Mouse (Mus musculus): ENCODE data around the gene 1810010H24Rik. TPM values are rescaled to one million over a fixed set of nuclear protein-coding genes. Genes with fewer than 3 reads are reported as not detected.
"Not testable (repeated sequence)": the region's sequence is repeated elsewhere in the genome, so short reads cannot be mapped to it uniquely, and the experiment has no call there.

Gene 1810010H24Rik
- total RNA-seq, 2 experiments from 2014 or later = 2.5 TPM; not detected in 1

DNA sequence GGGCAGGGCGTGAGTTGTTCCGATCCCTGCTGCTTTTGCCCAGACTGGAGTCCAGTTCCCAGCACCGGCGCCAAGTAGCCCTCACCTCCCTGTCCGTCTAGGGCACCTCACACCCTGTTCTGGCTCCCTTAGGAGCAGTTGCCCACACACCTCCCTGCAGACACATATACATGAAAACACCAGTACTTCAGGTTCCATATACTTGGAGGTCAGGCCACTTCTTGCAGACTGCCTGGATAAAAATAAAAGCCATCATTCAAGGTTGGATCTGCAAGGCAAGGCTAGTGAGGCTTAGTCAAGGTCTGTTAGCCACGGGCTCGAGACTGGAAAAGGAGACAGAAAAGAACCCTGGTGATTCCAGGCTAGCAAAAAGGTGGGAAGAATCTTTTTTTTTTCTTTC, 6.2 kb downstream of the 1810010H24Rik start:
- ATAC-seq (replicated peaks; ENCODE audit: low FRiP score, poor library complexity, severe bottlenecking) = no peak

DNA sequence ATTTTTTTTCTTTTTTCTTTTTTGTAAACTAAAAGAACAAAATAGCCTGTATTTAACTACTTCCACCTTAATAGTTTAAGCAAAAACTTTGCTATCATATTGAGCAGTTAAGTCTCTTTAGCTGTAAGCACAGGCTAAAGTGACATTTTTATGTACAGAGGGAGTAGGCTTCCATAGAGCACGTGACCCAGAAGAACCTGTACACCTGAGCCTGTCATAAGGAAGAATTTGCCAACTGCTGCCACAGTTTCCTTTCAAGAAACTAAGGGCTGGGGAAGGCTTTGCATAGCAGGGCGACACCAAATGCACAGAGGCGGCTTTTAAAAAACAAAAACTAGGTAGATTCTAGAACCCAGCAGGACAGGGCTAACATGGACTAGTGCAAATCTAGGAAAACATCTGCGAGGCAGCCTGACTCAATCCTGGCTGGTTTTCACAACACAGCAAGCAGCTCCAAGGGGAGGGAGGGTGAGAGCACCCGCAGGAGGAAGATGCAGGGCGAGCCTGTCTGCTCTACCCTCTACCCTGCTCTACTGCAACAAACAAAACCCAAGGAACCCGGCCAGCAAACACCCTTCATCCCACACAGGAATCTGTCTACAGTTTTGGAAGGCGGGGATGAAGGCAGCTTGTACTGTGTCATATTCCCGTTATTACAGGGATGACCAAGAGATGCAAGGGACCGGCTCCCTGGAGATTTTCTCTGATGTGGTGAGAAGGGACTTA, 8.8 kb downstream of the 1810010H24Rik start:
- ATAC-seq (replicated peaks; ENCODE audit: low FRiP score, poor library complexity, severe bottlenecking) = no peak

DNA sequence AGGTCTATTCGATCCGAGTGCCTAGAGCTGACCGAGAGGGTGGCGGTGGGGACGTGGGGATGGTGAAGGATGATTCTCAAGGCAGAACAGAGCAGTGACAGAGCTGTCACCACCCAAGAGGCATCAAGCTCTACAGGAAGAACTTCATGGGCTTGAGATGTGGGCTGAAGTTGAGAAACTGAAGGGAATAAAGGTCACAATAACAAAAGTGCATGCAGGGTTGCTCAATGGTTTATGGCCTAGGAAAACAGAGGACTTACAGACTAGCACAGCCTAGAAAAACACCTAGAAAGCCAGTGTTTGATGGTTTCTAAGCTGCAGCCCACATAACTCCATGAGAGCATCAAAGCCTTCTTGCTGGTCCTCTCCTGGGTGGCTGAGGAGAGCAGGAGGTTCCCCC, 13.9 kb downstream of the 1810010H24Rik start:
- ATAC-seq (replicated peaks; ENCODE audit: low FRiP score, poor library complexity, severe bottlenecking) = no peak

DNA sequence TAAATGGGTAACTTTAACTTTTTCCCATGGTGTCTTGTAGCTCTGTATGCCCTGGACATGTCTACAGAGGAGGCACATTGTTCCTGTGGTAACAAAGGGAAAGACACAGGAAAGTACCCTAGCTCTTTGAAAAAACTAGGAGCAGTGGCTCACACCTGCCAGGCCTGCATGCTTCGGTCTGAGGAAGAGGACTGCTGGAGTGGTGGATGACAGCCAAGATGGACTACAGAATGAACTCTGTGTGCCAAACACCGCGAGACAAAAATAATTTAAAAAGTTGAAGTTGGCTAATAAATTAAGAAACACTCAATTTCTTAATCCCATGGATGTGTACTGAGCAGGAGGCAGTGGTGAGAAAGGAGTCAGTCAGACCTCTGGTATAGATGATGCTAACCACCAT, 15.9 kb downstream of the 1810010H24Rik start:
- ATAC-seq (replicated peaks; ENCODE audit: low FRiP score, poor library complexity, severe bottlenecking) = no peak

DNA sequence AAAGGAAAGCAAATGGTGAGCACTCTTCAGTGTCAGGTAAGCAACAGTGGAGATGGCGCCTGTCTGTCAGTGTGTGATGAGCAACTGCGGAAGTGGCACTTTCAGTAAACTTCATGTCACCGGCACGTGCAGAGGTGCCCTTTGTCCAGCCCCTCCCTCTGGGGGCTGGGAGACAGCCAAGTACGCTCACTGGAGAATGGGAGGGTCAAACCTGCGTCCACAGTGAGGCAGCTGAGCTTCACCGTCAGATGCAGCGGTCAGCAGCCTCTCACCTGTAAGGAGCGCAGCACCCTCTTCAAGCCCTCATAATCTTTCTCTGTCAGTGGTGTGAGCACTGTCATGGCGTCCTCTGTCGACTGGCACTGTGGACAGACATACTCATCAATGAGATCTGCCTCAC, 17.9 kb downstream of the 1810010H24Rik start:
- no peak for ATAC-seq (replicated peaks; ENCODE audit: low FRiP score, poor library complexity, severe bottlenecking)

DNA sequence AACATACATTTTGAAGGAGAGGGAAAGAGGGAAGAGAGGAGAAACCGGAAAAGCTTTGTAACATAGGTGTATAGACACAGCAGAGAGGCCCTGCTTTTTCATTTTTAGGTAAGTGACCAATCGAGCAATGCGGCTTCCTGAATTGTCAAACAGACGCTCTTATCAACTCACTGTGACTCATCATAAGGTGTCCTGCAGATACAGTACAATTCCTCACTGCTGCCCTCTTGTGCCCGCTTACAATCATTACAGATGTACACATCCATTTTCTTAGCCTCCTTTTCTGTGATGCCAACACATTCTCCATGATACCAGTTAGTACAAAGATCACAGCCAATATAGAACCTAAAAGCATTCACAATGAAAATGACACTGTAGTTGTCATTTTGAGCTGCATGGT, 18.8 kb downstream of the 1810010H24Rik start:
- peak; percentile 93 for ATAC-seq (replicated peaks; ENCODE audit: low FRiP score, poor library complexity, severe bottlenecking)

DNA sequence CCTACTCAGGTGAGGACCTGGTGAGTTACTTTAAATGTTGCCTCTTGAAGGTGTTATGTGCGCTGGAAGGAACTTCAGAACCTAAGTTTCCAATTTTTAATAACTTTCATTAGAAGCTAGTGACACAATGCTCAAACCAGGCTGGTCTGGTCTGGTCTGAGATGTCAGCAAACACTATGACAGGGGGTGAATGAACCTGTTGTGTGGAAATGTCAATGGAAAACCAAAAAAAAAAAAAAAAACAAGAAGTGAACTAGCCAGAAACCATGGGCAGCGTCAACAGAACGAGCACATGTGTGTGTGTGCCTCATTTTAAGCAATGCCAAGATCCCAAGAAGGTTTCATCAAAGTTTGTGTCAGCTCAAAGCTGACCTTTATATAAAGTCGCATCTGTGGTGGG, 20.1 kb downstream of the 1810010H24Rik start:
- ATAC-seq (replicated peaks; ENCODE audit: low FRiP score, poor library complexity, severe bottlenecking) = no peak

GRCm38 (mm10) chr11:107046766-107047620, 21.5 kb downstream of the 1810010H24Rik start:
- ATAC-seq (replicated peaks; ENCODE audit: low FRiP score, poor library complexity, severe bottlenecking) = no peak

GRCm38 (mm10) chr11:107054870-107055269, 29.4 kb downstream of the 1810010H24Rik start:
- no peak for ATAC-seq (replicated peaks; ENCODE audit: low FRiP score, poor library complexity, severe bottlenecking)

DNA sequence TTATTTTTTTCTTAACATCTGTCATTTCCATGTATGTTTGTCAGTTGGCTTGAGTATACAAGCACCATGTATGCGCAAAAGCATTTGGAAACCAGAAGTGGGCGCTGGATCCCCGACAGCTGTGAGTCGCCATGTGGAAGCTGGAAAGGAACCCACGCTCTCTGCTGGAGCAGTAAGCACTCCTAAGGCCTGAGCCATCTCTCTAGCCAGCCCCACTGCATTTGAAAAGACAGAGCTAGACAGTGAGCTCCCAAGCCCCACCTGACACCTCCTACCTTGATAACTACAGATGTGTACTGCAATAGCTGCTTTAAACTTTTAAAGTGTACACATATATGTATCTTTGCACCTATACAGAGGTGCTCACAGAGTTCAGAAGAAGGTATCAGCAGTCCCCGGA, 31.9 kb downstream of the 1810010H24Rik start:
- ATAC-seq (replicated peaks; ENCODE audit: low FRiP score, poor library complexity, severe bottlenecking) = no peak

DNA sequence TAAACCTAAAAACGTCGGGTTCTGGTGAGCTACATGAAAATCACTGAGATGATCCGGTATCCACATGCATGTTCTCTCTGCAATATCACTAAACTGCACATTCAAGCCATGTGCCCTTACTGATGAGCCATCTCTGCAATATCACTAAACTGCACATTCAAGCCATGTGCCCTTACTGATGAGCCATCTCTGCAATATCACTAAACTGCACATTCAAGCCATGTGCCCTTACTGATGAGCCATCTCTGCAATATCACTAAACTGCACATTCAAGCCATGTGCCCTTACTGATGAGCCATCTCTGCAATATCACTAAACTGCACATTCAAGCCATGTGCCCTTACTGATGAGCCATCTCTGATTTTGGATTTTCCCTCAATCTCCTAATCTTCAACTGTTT, 34.2 kb downstream of the 1810010H24Rik start:
- not testable (repeated sequence) for ATAC-seq (replicated peaks; ENCODE audit: low FRiP score, poor library complexity, severe bottlenecking)

DNA sequence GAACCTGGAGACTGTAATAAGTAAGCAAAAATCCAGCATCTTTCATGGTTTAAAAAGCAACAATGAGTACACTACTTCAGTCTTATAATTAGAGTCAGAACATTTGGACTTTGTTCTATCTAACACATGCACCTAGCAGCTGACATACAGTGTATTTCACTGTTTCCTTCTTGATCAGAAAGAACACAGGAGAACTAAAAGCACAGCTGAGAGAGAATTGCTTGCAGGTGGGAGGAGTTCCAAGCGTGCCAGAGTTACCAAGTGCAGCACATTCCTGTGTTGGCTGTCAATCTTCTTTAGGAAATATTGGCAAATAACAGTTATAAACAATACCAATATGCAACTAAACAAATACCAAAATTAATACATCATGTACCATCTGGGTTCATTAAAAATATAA, 35.5 kb downstream of the 1810010H24Rik start:
- no peak for ATAC-seq (replicated peaks; ENCODE audit: low FRiP score, poor library complexity, severe bottlenecking)

- no peak for ATAC-seq (replicated peaks; ENCODE audit: low FRiP score, poor library complexity, severe bottlenecking)
Measured at GRCm38 (mm10) chr11:107063067-107063466, 37.6 kb downstream of the 1810010H24Rik start.

GRCm38 (mm10) chr11:107064590-107064989, 39.1 kb downstream of the 1810010H24Rik start:
- no peak for ATAC-seq (replicated peaks; ENCODE audit: low FRiP score, poor library complexity, severe bottlenecking)

DNA sequence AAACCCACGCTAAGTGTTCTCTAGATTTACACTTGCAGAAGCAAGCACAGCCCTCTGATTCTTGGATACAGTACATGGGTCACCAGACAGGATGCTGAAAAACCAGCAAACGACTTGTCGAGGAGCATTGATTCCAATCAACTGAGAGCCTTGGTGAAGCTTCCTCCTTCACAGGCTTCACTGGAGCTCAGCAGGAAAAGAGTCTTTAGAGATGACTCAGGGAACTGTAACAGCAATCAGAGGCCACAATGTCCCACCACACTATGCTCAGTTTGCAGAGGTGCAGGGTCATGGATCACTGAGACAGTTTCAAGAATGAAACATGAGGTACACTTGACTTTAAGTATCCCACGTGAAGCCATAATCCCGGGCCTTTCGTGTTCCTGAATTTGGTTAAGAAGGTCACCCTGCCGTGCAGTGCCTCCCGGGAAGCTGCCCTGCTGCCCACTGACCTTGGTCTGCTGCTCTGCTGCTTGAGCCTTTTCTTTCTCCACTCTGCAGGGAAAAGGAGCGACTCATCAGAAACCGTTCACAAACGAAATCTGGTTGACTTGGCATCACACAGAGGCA, 39.8 kb downstream of the 1810010H24Rik start:
- no peak for ATAC-seq (replicated peaks; ENCODE audit: low FRiP score, poor library complexity, severe bottlenecking)

Other genes with a start within 250 kb of the 1810010H24Rik start
- 3.2 and 4.6 TPM in 2 replicates for gene Polg2, start 246.1 kb upstream of the 1810010H24Rik start, total RNA-seq (2015; ENCODE audit: low replicate concordance)
- 1.4 and 3.9 TPM in 2 replicates for gene Polg2, start 246.1 kb upstream of the 1810010H24Rik start, total RNA-seq (2017; ENCODE audit: low replicate concordance)
- gene Ddx5, start 236.5 kb upstream of the 1810010H24Rik start, total RNA-seq (2015; ENCODE audit: low replicate concordance) = 493 and 595 TPM in 2 replicates
- 692 and 836 TPM in 2 replicates for gene Ddx5, start 236.5 kb upstream of the 1810010H24Rik start, total RNA-seq (2017; ENCODE audit: low replicate concordance)
- 60.8 and 66.3 TPM in 2 replicates for gene Cep95, start 236.4 kb upstream of the 1810010H24Rik start, total RNA-seq (2015; ENCODE audit: low replicate concordance)
- gene Cep95, start 236.4 kb upstream of the 1810010H24Rik start, total RNA-seq (2017; ENCODE audit: low replicate concordance) = 39.8 and 61.5 TPM in 2 replicates
- gene Smurf2, start 105.0 kb upstream of the 1810010H24Rik start, total RNA-seq (2015; ENCODE audit: low replicate concordance) = 7.9 and 9.2 TPM in 2 replicates
- gene Smurf2, start 105.0 kb upstream of the 1810010H24Rik start, total RNA-seq (2017; ENCODE audit: low replicate concordance) = 8.5 and 14.2 TPM in 2 replicates
- gene Kpna2, start 26.1 kb upstream of the 1810010H24Rik start, total RNA-seq (2015; ENCODE audit: low replicate concordance) = 456 and 494 TPM in 2 replicates
- gene Kpna2, start 26.1 kb upstream of the 1810010H24Rik start, total RNA-seq (2017; ENCODE audit: low replicate concordance) = 286 and 365 TPM in 2 replicates
- gene Bptf, start 106.4 kb downstream of the 1810010H24Rik start, total RNA-seq (2015; ENCODE audit: low replicate concordance) = 35.0 and 65.4 TPM in 2 replicates
- 54.1 and 57.1 TPM in 2 replicates for gene Bptf, start 106.4 kb downstream of the 1810010H24Rik start, total RNA-seq (2017; ENCODE audit: low replicate concordance)
- gene Nol11, start 163.7 kb downstream of the 1810010H24Rik start, total RNA-seq (2015; ENCODE audit: low replicate concordance) = 8.6 and 10.9 TPM in 2 replicates
- 7.9 and 9.5 TPM in 2 replicates for gene Nol11, start 163.7 kb downstream of the 1810010H24Rik start, total RNA-seq (2017; ENCODE audit: low replicate concordance)

Data from erythroid progenitor cell, adult 5-6 weeks (primary cell).